Mouse (Mus musculus) hindbrain, embryonic 15.5 days (tissue): ENCODE results near the gene Tfpi2. TPM values are rescaled to one million over a fixed set of nuclear protein-coding genes. Genes with fewer than 3 reads are reported as not detected.

ENCODE experiments used
- polyA plus RNA-seq: library from polyadenylated mRNA; unstranded; fragments of >200 nt; fragmentation: Nextera tagmentation; extraction: Ambion mirVana; gene quantifications from 2 replicates; pipeline ENCODE4 v1.2.1, GENCODE M21; 2015

Tfpi2 gene
- polyA plus RNA-seq, 1 experiment from 2014 or later: 0.51 TPM

Other genes with a start within 250 kb of the Tfpi2 start
- gene Calcr, start 224.2 kb downstream of the Tfpi2 start, polyA plus RNA-seq: 7.0 and 7.3 TPM in 2 replicates
- not detected in 2 replicates for gene Gngt1, start 4.9 kb upstream of the Tfpi2 start, polyA plus RNA-seq
- 28.0 and 33.4 TPM in 2 replicates for gene Gng11, start 15.0 kb upstream of the Tfpi2 start, polyA plus RNA-seq
- gene Bet1, start 98.1 kb upstream of the Tfpi2 start, polyA plus RNA-seq: 31.5 and 38.1 TPM in 2 replicates